In genomic region chr9:78395244-78395629, GRCm38 (mm10) we compare ENCODE assay signal across 9 mouse cellular contexts. TPM values are rescaled to one million over a fixed set of nuclear protein-coding genes. Genes with fewer than 3 reads are reported as not detected.
A peak's percentile ranks its signal among the peaks of the same experiment; 100 is the strongest.
DNase-seq lines count a peak whose midpoint lies in the region; ATAC-seq and TF ChIP-seq lines count a peak whose summit lies in the region.
"Had no signal": no experiment of that assay in that cellular context is flagged by ENCODE, and none has a peak within 500 bp of the region (broad histone marks: within the 10 kb centered on the region; RNA-seq: fewer than 3 reads in every experiment).

No protein-coding gene starts in this region.

- H3K27me3 ChIP-seq in lung, embryonic 16.5 days (ENCODE audit: control insufficient read depth, insufficient read depth, low read depth, low read length), result peaks cover 43% of the 10 kb centered on the region
- peaks cover 68% of the 10 kb centered on the region for H3K27me3 ChIP-seq in forebrain, embryonic 13.5 days
- peaks cover 79% of the 10 kb centered on the region for H3K27me3 ChIP-seq in limb, embryonic 12.5 days

- no peak for TF ChIP-seq CTCF in olfactory bulb, adult 2 months (IDR thresholded peaks at IDR 0.05; ENCODE audit: insufficient read depth, low read depth, low read length)

- H3K36me3 ChIP-seq in lung, embryonic 16.5 days (ENCODE audit: control insufficient read depth, insufficient read depth, low read length), result no peaks in the 10 kb centered on the region
- H3K36me3 ChIP-seq in forebrain, embryonic 13.5 days (ENCODE audit: poor library complexity, severe bottlenecking), result no peaks in the 10 kb centered on the region
- H3K36me3 ChIP-seq in limb, embryonic 12.5 days, result no peaks in the 10 kb centered on the region

- no peak for DNase-seq in lung, postnatal 10 days
- DNase-seq in layer of hippocampus, postnatal 14 days (ENCODE audit: low spot score in 2 of 2), result no peak
- no peak for DNase-seq in cerebellum, adult 9-11 months
- no peak for DNase-seq in right cerebral cortex, postnatal 10 days (ENCODE audit: low spot score in 2 of 2)

- no peak overlapping the region for H3K9ac ChIP-seq in lung, embryonic 16.5 days (ENCODE audit: low read length)
- no peak overlapping the region for H3K9ac ChIP-seq in forebrain, embryonic 13.5 days
- H3K9ac ChIP-seq in limb, embryonic 12.5 days (replicated peaks), result 0 out of 2 replicates have a peak overlapping the region, but pooled peaks have one; percentile 47

- 37% methylated on average over 11 of the region's 11 CpGs for WGBS in lung, embryonic 16.5 days
- 42% methylated on average over 11 of the region's 11 CpGs for WGBS in forebrain, embryonic 13.5 days
- 38% methylated on average over 11 of the region's 11 CpGs for WGBS in limb, embryonic 12.5 days
- WGBS in olfactory bulb, adult 2 months, result 32% methylated on average over 11 of the region's 11 CpGs

- TF ChIP-seq POLR2A in olfactory bulb, adult 2 months (IDR thresholded peaks at IDR 0.05; ENCODE audit: insufficient read depth, low read depth, low read length), result no peak

- ATAC-seq in lung, embryonic 16.5 days (ENCODE audit: low read depth), result no peak
- ATAC-seq in forebrain, embryonic 13.5 days, result no peak; the same call in 1 of the 2 replicates
- no peak for ATAC-seq in limb, embryonic 12.5 days (ENCODE audit: insufficient number of reproducible peaks, insufficient read depth, low FRiP score, low TSS enrichment, low read depth)

- H3K9me3 ChIP-seq in lung, embryonic 16.5 days (ENCODE audit: control insufficient read depth, low read length), result no peaks in the 10 kb centered on the region
- H3K9me3 ChIP-seq in forebrain, embryonic 13.5 days (replicated peaks), result no peaks in the 10 kb centered on the region
- H3K9me3 ChIP-seq in limb, embryonic 12.5 days, result no peaks in the 10 kb centered on the region

- H3K4me1 ChIP-seq in lung, embryonic 16.5 days (replicated peaks; ENCODE audit: control insufficient read depth, insufficient read depth, low read length), result peaks cover 6% of the 10 kb centered on the region
- peaks cover 10% of the 10 kb centered on the region for H3K4me1 ChIP-seq in forebrain, embryonic 13.5 days
- peaks cover 4% of the 10 kb centered on the region; the same call in 1 of the 2 replicates for H3K4me1 ChIP-seq in limb, embryonic 12.5 days (replicated peaks)
- H3K4me1 ChIP-seq in olfactory bulb, adult 2 months (ENCODE audit: control insufficient read depth, insufficient read depth, low read length), result peaks cover 8% of the 10 kb centered on the region; the same call in 1 of the 2 replicates

- peak overlapping the region; percentile 49 for H3K4me3 ChIP-seq in lung, embryonic 16.5 days (ENCODE audit: low read length)
- peak overlapping the region; percentile 40 for H3K4me3 ChIP-seq in forebrain, embryonic 13.5 days
- H3K4me3 ChIP-seq in limb, embryonic 12.5 days (replicated peaks), result peak overlapping the region; percentile 43
- peak overlapping the region; percentile 23; the same call in 1 of the 2 replicates for H3K4me3 ChIP-seq in olfactory bulb, adult 2 months (ENCODE audit: insufficient read depth, low read depth, low read length)

- H3K4me2 ChIP-seq in lung, embryonic 16.5 days (ENCODE audit: low read depth, low read length), result peak overlapping the region; percentile 71
- H3K4me2 ChIP-seq in forebrain, embryonic 13.5 days, result peak overlapping the region; percentile 62
- H3K4me2 ChIP-seq in limb, embryonic 12.5 days, result peak overlapping the region; percentile 61

- H3K27ac ChIP-seq in lung, embryonic 16.5 days (ENCODE audit: low read length), result no peak overlapping the region
- H3K27ac ChIP-seq in forebrain, embryonic 13.5 days, result no peak overlapping the region
- H3K27ac ChIP-seq in limb, embryonic 12.5 days, result no peak overlapping the region
- H3K27ac ChIP-seq in olfactory bulb, adult 2 months (ENCODE audit: insufficient read depth, low read depth, low read length), result no peak overlapping the region

RNA-seq across cellular contexts. Expression of gene Ddx43, which starts 0.3 kb away (rescaled TPM):
- 0.11 and 0.13 TPM in 2 replicates for polyA plus RNA-seq in lung, embryonic 16.5 days (2015; fragmentation: Nextera tagmentation; extraction: Ambion mirVana)
- polyA plus RNA-seq in forebrain, embryonic 13.5 days (2015; fragmentation: Nextera tagmentation; extraction: Ambion mirVana), result 0.15 and 0.19 TPM in 2 replicates
- 0.30 and 0.54 TPM in 2 replicates for polyA plus RNA-seq in limb, embryonic 12.5 days (2016; fragmentation: Nextera tagmentation; extraction: Ambion mirVana)
- polyA plus RNA-seq in olfactory bulb, adult 2 months (2012; ENCODE audit: insufficient read depth, insufficient read length, low replicate concordance, missing spikeins), result not detected in 2 replicates
- total RNA-seq in layer of hippocampus, postnatal 14 days (2021), result under 1 TPM in 1 of 2 experiments, not detected in 1; 0.14 TPM
- total RNA-seq: left cerebral cortex, postnatal 10 days had no signal

RNA-seq across cellular contexts. Expression of gene Ooep, which starts 16.7 kb away (rescaled TPM):
- polyA plus RNA-seq in lung, embryonic 16.5 days (2015; fragmentation: Nextera tagmentation; extraction: Ambion mirVana), result 2.8 and 3.1 TPM in 2 replicates
- 6.1 and 6.3 TPM in 2 replicates for polyA plus RNA-seq in forebrain, embryonic 13.5 days (2015; fragmentation: Nextera tagmentation; extraction: Ambion mirVana)
- 2.5 and 3.0 TPM in 2 replicates for polyA plus RNA-seq in limb, embryonic 12.5 days (2016; fragmentation: Nextera tagmentation; extraction: Ambion mirVana)
- polyA plus RNA-seq in olfactory bulb, adult 2 months (2012; ENCODE audit: insufficient read depth, insufficient read length, low replicate concordance, missing spikeins), result not detected in 2 replicates
- total RNA-seq in layer of hippocampus, postnatal 14 days (2021), result under 1 TPM; 0.21 to 0.29 TPM

RNA-seq across cellular contexts. Expression of gene Dppa5a, which starts 27.3 kb away (rescaled TPM):
- 0.44 TPM in 1 of 2 replicates, not detected in the other for polyA plus RNA-seq in lung, embryonic 16.5 days (2015; fragmentation: Nextera tagmentation; extraction: Ambion mirVana)
- polyA plus RNA-seq in forebrain, embryonic 13.5 days (2015; fragmentation: Nextera tagmentation; extraction: Ambion mirVana), result 1.1 and 1.2 TPM in 2 replicates
- polyA plus RNA-seq in limb, embryonic 12.5 days (2016; fragmentation: Nextera tagmentation; extraction: Ambion mirVana), result 0.37 and 1.3 TPM in 2 replicates
- polyA plus RNA-seq in olfactory bulb, adult 2 months (2012; ENCODE audit: insufficient read depth, insufficient read length, low replicate concordance, missing spikeins), result not detected in 2 replicates
- not detected for total RNA-seq in layer of hippocampus, postnatal 14 days (2021)

RNA-seq across cellular contexts. Expression of gene Gsta2, which starts 39.6 kb away (rescaled TPM):
- 0.33 TPM in 1 of 2 replicates, not detected in the other for polyA plus RNA-seq in lung, embryonic 16.5 days (2015; fragmentation: Nextera tagmentation; extraction: Ambion mirVana)
- not detected in 2 replicates for polyA plus RNA-seq in forebrain, embryonic 13.5 days (2015; fragmentation: Nextera tagmentation; extraction: Ambion mirVana)
- polyA plus RNA-seq in limb, embryonic 12.5 days (2016; fragmentation: Nextera tagmentation; extraction: Ambion mirVana), result not detected in 2 replicates
- polyA plus RNA-seq in olfactory bulb, adult 2 months (2012; ENCODE audit: insufficient read depth, insufficient read length, low replicate concordance, missing spikeins), result not detected in 2 replicates
- total RNA-seq in layer of hippocampus, postnatal 14 days (2021), result not detected
- total RNA-seq: left cerebral cortex, postnatal 10 days had no signal

RNA-seq across cellular contexts. Expression of gene Cgas, which starts 47.8 kb away (rescaled TPM):
- polyA plus RNA-seq in lung, embryonic 16.5 days (2015; fragmentation: Nextera tagmentation; extraction: Ambion mirVana), result 1.9 and 2.7 TPM in 2 replicates
- 0.47 and 0.62 TPM in 2 replicates for polyA plus RNA-seq in forebrain, embryonic 13.5 days (2015; fragmentation: Nextera tagmentation; extraction: Ambion mirVana)
- 1.7 TPM in 2 replicates for polyA plus RNA-seq in limb, embryonic 12.5 days (2016; fragmentation: Nextera tagmentation; extraction: Ambion mirVana)
- not detected in 2 replicates for polyA plus RNA-seq in olfactory bulb, adult 2 months (2012; ENCODE audit: insufficient read depth, insufficient read length, low replicate concordance, missing spikeins)
- 1 to 10 TPM in 1 of 2 experiments, under 1 TPM in 1; 0.81 to 1.1 TPM for total RNA-seq in layer of hippocampus, postnatal 14 days (2021)
